Mouse (Mus musculus): ENCODE data around the gene Hoxb2. TPM values are rescaled to one million over a fixed set of nuclear protein-coding genes. Genes with fewer than 3 reads are reported as not detected.

Hoxb2 gene
- polyA plus RNA-seq, 1 experiment from 2014 or later: not detected

MicroRNAs within 50 kb of the gene (microRNA counts, 519-probe panel; counts per million panel counts)
- 2,121 counts per million, percentile 37 among the panel's probes with 10 or more counts for microRNA mmu-miR-10a

Small RNAs within 50 kb of the gene (microRNA-seq; reads per million reads assigned to microRNA genes)
- 464 reads per million, percentile 71 among the genes with 10 or more reads in this experiment for gene Mir10a

Other genes starting within 250 kb of the Hoxb2 start
- 0.17 and 0.22 TPM in 2 replicates for gene Calcoco2, start 238.6 kb upstream of the Hoxb2 start, polyA plus RNA-seq (2015; fragmentation: Nextera tagmentation; extraction: Ambion mirVana)
- 0.09 and 0.11 TPM in 2 replicates for gene Ttll6, start 216.7 kb upstream of the Hoxb2 start, polyA plus RNA-seq (2015; fragmentation: Nextera tagmentation; extraction: Ambion mirVana)
- 0.13 TPM in 1 of 2 replicates, not detected in the other for gene Hoxb13, start 156.2 kb upstream of the Hoxb2 start, polyA plus RNA-seq (2015; fragmentation: Nextera tagmentation; extraction: Ambion mirVana)
- not detected in 2 replicates for gene Hoxb9, start 79.1 kb upstream of the Hoxb2 start, polyA plus RNA-seq (2015; fragmentation: Nextera tagmentation; extraction: Ambion mirVana)
- not detected in 2 replicates for gene Hoxb8, start 68.6 kb upstream of the Hoxb2 start, polyA plus RNA-seq (2015; fragmentation: Nextera tagmentation; extraction: Ambion mirVana)
- gene Hoxb7, start 63.9 kb upstream of the Hoxb2 start, polyA plus RNA-seq (2015; fragmentation: Nextera tagmentation; extraction: Ambion mirVana): not detected in 2 replicates
- gene Hoxb6, start 58.0 kb upstream of the Hoxb2 start, polyA plus RNA-seq (2015; fragmentation: Nextera tagmentation; extraction: Ambion mirVana): not detected in 2 replicates
- not detected in 2 replicates for gene Hoxb5, start 47.2 kb upstream of the Hoxb2 start, polyA plus RNA-seq (2015; fragmentation: Nextera tagmentation; extraction: Ambion mirVana)
- not detected in 2 replicates for gene Hoxb4, start 32.3 kb upstream of the Hoxb2 start, polyA plus RNA-seq (2015; fragmentation: Nextera tagmentation; extraction: Ambion mirVana)
- gene Hoxb3, start 27.2 kb upstream of the Hoxb2 start, polyA plus RNA-seq (2015; fragmentation: Nextera tagmentation; extraction: Ambion mirVana): not detected in 2 replicates
- not detected in 2 replicates for gene Hoxb1, start 15.2 kb downstream of the Hoxb2 start, polyA plus RNA-seq (2015; fragmentation: Nextera tagmentation; extraction: Ambion mirVana)
- 2.1 and 3.4 TPM in 2 replicates for gene Skap1, start 114.1 kb downstream of the Hoxb2 start, polyA plus RNA-seq (2015; fragmentation: Nextera tagmentation; extraction: Ambion mirVana)